Mouse (Mus musculus) forebrain, embryonic 13.5 days (tissue): ENCODE measurements around the gene Sash1. TPM values are rescaled to one million over a fixed set of nuclear protein-coding genes. Genes with fewer than 3 reads are reported as not detected.

Experiments
- ATAC-seq: fragments of 200-750 bp; cut with Nextera tagmentation; 2 replicates; pipeline ENCODE4 v1.8.0; 2017
- H3K27ac ChIP-seq: fragments of 300-500 bp; sonication (generic); 2 replicates; pipeline ENCODE4 v1.5.1; 2015; ENCODE audit warnings: inconsistent platforms, mild to moderate bottlenecking, moderate library complexity
- H3K27me3 ChIP-seq: fragments of 300-500 bp; sonication (generic); 2 replicates; pipeline ENCODE4 v1.6.1; 2015; ENCODE audit warnings: mild to moderate bottlenecking, inconsistent platforms
- H3K36me3 ChIP-seq: fragments of 300-500 bp; sonication (generic); 2 replicates; pipeline ENCODE4 v1.6.1; 2015; ENCODE audit warnings: mild to moderate bottlenecking, inconsistent platforms; ENCODE audit not compliant: poor library complexity, severe bottlenecking
- H3K4me1 ChIP-seq: fragments of 300-500 bp; sonication (generic); 2 replicates; pipeline ENCODE4 v1.6.1; 2015; ENCODE audit warnings: inconsistent platforms
- H3K4me2 ChIP-seq: fragments of 300-500 bp; sonication (generic); 2 replicates; pipeline ENCODE4 v1.6.1; 2015; ENCODE audit warnings: inconsistent platforms, mild to moderate bottlenecking, moderate library complexity
- H3K4me3 ChIP-seq: fragments of 300-500 bp; sonication (generic); 2 replicates; pipeline ENCODE4 v1.5.1; 2015; ENCODE audit warnings: mild to moderate bottlenecking, inconsistent platforms
- H3K9ac ChIP-seq: fragments of 300-500 bp; sonication (generic); 2 replicates; pipeline ENCODE4 v1.6.1; 2015; ENCODE audit warnings: mild to moderate bottlenecking, inconsistent platforms
- H3K9me3 ChIP-seq: fragments of 300-500 bp; sonication (generic); replicated peaks from 2 replicates; pipeline ENCODE4 v1.6.1; 2016; ENCODE audit warnings: inconsistent platforms
- WGBS: fragments of 180-500 bp; shearing (Covaris S2); methylation state at CpG from one replicate; pipeline ENCODE4 v1.1.7; 2015; 5-methylcytosine and 5-hydroxymethylcytosine counted together
- polyA plus RNA-seq: library from polyadenylated mRNA; unstranded; fragments of >200 nt; fragmentation: Nextera tagmentation; extraction: Ambion mirVana; gene quantifications from 2 replicates; pipeline ENCODE4 v1.2.1, GENCODE M21; 2015

Gene Sash1
- polyA plus RNA-seq, 1 experiment from 2014 or later = 2.5 TPM

DNA sequence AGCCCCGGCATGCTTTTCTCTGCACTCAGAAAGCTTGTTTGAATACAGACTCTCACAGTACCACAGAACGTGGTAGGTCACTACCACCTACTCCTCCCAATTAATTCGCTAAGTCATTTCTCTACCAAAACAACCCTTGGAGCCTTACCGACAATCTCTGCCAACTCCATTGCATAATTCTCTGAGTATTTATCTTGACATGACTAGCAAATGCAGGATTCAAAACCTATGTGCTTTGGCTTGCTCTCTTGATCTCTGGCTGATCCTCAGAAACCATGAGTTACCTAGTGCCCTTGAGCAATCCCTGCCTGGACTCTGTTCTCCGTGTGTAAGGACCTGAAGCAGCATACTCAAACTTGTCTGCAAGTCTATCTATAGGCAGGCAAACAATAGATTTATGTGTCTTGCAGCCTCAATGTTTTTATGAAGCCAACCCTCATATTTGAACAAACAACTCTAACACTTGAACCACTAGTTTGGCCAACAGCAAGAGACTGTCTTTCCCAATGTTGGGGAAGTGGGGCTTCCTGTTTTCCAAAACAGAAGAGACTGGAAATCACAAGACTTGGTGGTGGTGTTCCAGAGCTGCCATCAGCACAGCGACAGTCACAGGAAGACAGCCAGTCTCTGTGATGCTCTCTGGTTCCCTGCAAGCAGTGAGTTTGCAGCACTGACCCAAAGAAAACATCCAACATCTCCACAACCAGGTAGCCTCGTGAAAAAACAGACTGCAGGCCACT, 12.1 kb downstream of the Sash1 start:
- no peak for ATAC-seq
- WGBS = 82% methylated on average over 7 of the region's 7 CpGs
- H3K36me3 ChIP-seq = no peaks in the 10 kb centered on the region
- no peak overlapping the region for H3K27ac ChIP-seq
- H3K9me3 ChIP-seq = no peaks in the 10 kb centered on the region
- no peak overlapping the region for H3K4me3 ChIP-seq
- no peak overlapping the region for H3K4me2 ChIP-seq
- no peaks in the 10 kb centered on the region for H3K27me3 ChIP-seq
- H3K4me1 ChIP-seq = no peaks in the 10 kb centered on the region
- no peak overlapping the region for H3K9ac ChIP-seq

DNA sequence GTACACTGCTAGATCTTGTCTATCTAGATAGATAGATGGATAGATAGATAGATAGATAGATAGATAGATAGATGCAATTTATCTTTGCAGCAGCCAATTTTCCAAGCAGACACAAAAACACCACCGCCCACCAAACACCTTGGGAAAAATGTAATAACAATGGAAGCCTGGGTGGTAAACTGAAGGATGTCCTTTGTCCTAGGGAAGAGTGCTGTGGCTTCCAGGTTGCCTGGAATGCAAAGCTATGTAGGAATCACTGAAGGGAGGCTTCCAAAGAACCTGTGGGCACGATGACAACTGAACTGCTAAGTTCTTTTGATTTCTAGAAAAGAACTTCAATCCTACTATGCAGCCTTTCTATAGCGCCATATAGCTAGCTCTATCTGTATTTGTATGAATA, 13.1 kb downstream of the Sash1 start:
- no peak overlapping the region for H3K4me2 ChIP-seq
- no peaks in the 10 kb centered on the region for H3K36me3 ChIP-seq
- no peaks in the 10 kb centered on the region for H3K4me1 ChIP-seq
- H3K27me3 ChIP-seq = no peaks in the 10 kb centered on the region
- no peak overlapping the region for H3K9ac ChIP-seq
- no peak overlapping the region for H3K4me3 ChIP-seq
- ATAC-seq = no peak
- WGBS = 86% methylated on average over 3 of the region's 3 CpGs
- H3K27ac ChIP-seq = no peak overlapping the region
- H3K9me3 ChIP-seq = no peaks in the 10 kb centered on the region

DNA sequence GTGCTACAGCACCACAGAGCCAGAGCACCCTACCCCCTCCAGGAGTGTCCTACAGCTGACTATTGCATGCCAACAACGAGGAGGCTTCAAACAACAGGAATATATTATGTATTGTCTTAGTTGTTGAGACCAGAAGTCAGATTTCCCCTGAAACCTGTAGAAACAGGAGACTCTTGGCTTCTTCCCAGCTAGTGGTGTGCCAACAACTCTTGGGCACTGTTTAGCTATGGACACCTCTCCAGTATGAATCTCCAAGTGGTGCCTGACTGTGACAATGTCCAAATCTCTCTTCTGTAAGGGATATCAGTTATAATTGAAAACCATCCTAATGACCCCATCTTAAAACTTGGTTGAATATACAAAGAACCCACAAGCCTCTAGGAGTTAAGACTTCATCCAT, 13.9 kb downstream of the Sash1 start:
- no peak overlapping the region for H3K9ac ChIP-seq
- ATAC-seq = no peak
- H3K9me3 ChIP-seq = no peaks in the 10 kb centered on the region
- no peaks in the 10 kb centered on the region for H3K4me1 ChIP-seq
- no peaks in the 10 kb centered on the region for H3K27me3 ChIP-seq
- no peak overlapping the region for H3K27ac ChIP-seq
- WGBS = 81% methylated on average over 1 of the region's 1 CpGs
- H3K36me3 ChIP-seq = no peaks in the 10 kb centered on the region
- H3K4me2 ChIP-seq = no peak overlapping the region
- H3K4me3 ChIP-seq = no peak overlapping the region

DNA sequence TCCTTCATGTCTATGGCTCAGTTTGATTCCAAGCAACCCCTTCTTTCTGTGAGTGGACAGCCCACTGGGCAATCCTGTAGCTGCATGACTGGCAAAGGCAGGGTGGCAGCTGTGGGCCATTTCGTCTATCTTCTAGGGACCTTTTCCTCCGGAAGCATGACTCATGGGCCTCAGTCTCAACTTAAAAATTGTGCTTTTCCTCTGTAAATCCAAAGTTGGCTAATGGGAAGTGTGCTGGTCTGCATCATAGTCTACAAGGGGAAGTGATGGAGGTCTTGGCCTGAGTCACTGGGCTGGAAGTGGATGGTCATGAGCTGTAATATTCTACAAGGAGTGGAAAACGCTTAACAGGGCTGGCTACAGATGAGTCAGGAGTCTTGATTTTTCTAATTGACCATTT, 15.5 kb downstream of the Sash1 start:
- Histone ChIP-seq H3K27ac (no peak overlapping the region), H3K27me3 (no peaks in the 10 kb centered on the region), H3K4me1 (no peaks in the 10 kb centered on the region), H3K4me2 (no peak overlapping the region), H3K9me3 (no peaks in the 10 kb centered on the region), H3K4me3 (no peak overlapping the region), H3K9ac (no peak overlapping the region), H3K36me3 (no peaks in the 10 kb centered on the region)
- ATAC-seq = no peak
- WGBS = 94% methylated on average over 3 of the region's 3 CpGs

DNA sequence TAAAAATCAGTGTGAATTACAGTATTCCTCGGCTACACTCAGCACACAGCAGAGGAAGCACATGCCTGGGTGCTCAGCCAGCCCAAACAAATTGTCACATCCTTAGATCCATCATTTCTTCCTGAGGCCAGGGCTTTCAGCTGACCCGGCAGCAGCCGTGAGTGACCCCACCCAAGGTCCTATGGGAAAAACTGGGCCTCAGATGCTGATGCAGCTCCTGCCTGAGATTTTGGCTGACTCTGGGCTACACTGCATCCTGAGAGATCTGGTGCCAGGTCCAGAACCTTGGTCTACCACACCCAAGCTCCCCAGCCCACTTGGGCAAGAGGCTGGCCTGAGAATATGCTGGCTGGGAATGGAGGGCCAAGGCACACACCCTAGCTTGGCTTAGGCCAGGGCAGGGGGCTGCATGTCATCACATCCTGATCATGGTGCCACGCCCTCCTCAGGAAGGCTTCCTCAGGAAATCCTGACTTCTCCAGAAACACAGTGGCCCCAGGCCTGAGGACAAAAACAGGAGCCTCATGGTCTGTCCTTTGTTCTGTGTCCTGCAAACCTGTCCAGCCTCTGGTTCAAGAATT, 19.7 kb downstream of the Sash1 start:
- Histone ChIP-seq H3K4me1 (no peaks in the 10 kb centered on the region), H3K27ac (no peak overlapping the region), H3K4me3 (no peak overlapping the region), H3K36me3 (no peaks in the 10 kb centered on the region), H3K27me3 (no peaks in the 10 kb centered on the region), H3K4me2 (no peak overlapping the region), H3K9me3 (no peaks in the 10 kb centered on the region), H3K9ac (no peak overlapping the region)
- WGBS = 90% methylated on average over 4 of the region's 4 CpGs
- no peak for ATAC-seq

DNA sequence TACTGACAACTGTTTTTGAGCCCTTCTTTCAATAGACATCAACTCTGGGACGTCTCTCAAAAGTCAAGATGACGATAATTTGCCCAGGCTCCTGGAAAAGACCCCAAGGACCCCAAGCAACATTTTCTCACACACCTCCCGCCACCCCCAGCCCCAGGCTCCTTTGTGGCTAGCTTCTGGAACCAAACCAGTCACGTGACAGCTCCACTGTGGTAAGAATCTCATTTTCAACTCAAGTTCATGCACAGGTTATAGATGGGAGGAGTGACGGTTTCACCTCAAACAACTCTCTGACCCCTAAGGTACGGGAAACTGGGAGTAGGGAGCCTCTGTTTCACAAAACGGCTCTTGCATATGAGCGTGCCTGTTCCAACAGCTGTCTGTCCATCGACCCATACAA, 25.2 kb downstream of the Sash1 start:
- H3K27ac ChIP-seq = no peak overlapping the region
- no peaks in the 10 kb centered on the region for H3K4me1 ChIP-seq
- H3K9me3 ChIP-seq = no peaks in the 10 kb centered on the region
- H3K36me3 ChIP-seq = no peaks in the 10 kb centered on the region
- WGBS = 85% methylated on average over 9 of the region's 9 CpGs
- H3K4me2 ChIP-seq = no peak overlapping the region
- no peak for ATAC-seq
- no peak overlapping the region for H3K9ac ChIP-seq
- no peaks in the 10 kb centered on the region for H3K27me3 ChIP-seq
- H3K4me3 ChIP-seq = no peak overlapping the region

DNA sequence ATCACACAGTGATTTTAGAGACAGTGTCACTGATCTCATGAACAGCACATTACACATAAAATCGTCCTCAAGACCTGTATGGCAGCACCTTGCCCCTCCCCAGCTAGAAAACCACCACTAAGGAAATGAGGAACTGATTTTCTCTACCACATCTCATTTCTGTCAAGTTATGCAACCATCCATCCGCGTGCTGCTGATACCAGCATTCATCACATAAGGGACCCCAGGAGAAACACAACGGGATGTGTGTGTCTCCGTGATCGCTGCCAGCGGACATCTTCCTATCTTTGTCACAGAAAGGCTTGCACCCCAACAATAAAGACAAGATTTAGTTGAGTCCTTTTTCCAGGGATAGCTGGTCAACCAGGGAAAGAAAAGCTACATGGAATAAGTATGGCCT, 27.2 kb downstream of the Sash1 start:
- H3K9ac ChIP-seq = no peak overlapping the region
- 95% methylated on average over 7 of the region's 7 CpGs for WGBS

DNA sequence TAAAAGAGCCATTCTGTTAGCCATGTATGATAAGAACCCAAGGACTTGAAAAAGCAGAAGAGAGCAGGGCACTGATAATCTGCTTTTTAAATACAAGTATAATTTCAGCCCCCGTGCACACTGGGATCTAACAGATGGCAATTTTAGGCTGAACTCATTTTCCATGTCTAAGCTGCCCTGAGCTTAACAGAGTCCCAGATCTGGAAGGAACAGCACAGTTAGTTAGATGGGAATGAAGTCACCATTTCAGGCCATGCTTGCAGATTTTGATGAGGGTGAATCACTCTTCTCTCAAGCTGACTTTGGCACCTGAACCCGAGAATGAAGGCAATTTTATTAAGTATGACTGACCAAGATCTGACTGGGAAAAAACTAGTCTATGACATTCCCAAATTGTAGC, 28.9 kb downstream of the Sash1 start:
- Histone ChIP-seq H3K9me3 (no peaks in the 10 kb centered on the region), H3K4me3 (no peak overlapping the region), H3K36me3 (no peaks in the 10 kb centered on the region), H3K4me2 (no peak overlapping the region), H3K4me1 (no peaks in the 10 kb centered on the region), H3K27ac (no peak overlapping the region), H3K9ac (no peak overlapping the region), H3K27me3 (no peaks in the 10 kb centered on the region)
- WGBS = 86% methylated on average over 2 of the region's 2 CpGs
- ATAC-seq = no peak

More for the DNA sequence above, 27.2 kb downstream of the Sash1 start:
- H3K36me3 ChIP-seq = no peaks in the 10 kb centered on the region
- no peaks in the 10 kb centered on the region for H3K9me3 ChIP-seq
- H3K27me3 ChIP-seq = no peaks in the 10 kb centered on the region
- no peak overlapping the region for H3K27ac ChIP-seq
- no peak overlapping the region for H3K4me2 ChIP-seq
- no peak overlapping the region for H3K4me3 ChIP-seq
- no peak for ATAC-seq
- no peaks in the 10 kb centered on the region for H3K4me1 ChIP-seq

DNA sequence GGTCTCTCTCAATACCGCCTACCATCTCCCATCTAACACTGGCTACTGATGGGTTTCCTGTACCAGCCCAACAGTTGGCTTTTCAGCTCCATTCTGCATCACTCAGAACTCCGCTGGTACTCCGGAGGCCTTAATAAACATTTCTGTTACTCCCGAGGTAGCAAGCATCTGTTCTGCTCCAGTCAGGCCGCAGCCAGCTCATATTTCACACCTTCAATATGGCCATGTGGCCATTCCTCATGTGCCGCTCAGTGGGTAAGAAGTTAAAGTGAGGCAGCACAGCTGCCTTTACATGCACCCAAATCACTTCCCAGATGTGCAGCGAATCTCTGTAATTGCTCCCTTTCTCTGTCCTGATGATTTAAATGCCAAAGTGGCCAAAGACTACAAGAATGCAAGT, 32.5 kb downstream of the Sash1 start:
- H3K9me3 ChIP-seq = no peaks in the 10 kb centered on the region
- H3K4me3 ChIP-seq = no peak overlapping the region
- H3K36me3 ChIP-seq = no peaks in the 10 kb centered on the region
- H3K9ac ChIP-seq = no peak overlapping the region
- no peaks in the 10 kb centered on the region for H3K4me1 ChIP-seq
- 75% methylated on average over 7 of the region's 7 CpGs for WGBS
- no peak overlapping the region for H3K4me2 ChIP-seq
- no peak overlapping the region for H3K27ac ChIP-seq
- ATAC-seq = no peak
- no peaks in the 10 kb centered on the region for H3K27me3 ChIP-seq

DNA sequence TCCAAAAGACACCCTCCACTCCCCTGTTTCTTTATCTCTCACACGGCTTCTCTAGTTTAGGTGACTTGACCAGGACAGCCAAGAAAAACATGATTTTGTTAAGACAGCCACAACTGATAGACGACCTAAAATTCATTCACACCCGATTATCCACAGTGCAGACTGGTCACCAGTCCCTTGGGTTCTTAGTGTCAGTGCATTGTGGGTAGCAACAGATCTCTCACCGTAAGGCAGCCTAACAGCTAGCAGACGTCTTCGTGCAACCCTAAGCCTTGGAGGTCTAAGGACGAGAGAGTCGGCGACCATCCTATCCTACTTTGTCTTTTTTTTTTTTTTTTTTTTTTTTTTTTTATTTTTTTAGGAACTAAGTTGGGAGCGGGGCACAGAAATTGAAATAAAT, 34.2 kb downstream of the Sash1 start:
- 96% methylated on average over 10 of the region's 10 CpGs for WGBS

DNA sequence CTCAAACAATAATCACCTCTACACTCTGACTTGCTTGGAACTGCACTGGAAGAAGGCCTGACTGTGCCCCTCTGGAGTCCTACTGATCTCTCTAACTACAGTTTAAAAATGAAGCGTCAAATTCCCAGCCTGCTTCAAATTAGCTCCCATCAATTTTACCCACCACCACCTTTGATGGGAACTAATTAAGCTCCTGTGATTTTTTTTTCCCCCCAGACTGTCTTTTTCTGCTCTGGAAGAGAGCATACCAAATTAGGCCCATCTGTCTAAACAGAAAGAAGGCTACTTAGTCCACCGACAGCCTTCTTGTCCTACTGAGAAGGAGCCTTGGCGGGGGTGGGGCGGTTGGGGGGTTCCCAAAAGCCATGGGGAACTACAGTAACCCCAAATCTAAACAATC, 37.9 kb downstream of the Sash1 start:
- no peak overlapping the region for H3K4me2 ChIP-seq
- H3K4me1 ChIP-seq = peaks cover 7% of the 10 kb centered on the region; the same call in 1 of the 2 replicates
- no peak for ATAC-seq
- no peak overlapping the region for H3K27ac ChIP-seq
- H3K36me3 ChIP-seq = no peaks in the 10 kb centered on the region
- 55% methylated on average over 4 of the region's 4 CpGs for WGBS
- no peaks in the 10 kb centered on the region for H3K27me3 ChIP-seq
- H3K9ac ChIP-seq = no peak overlapping the region
- no peak overlapping the region for H3K4me3 ChIP-seq
- H3K9me3 ChIP-seq = no peaks in the 10 kb centered on the region

More for the DNA sequence above, 34.2 kb downstream of the Sash1 start:
- Histone ChIP-seq H3K27me3 (no peaks in the 10 kb centered on the region), H3K9ac (no peak overlapping the region), H3K27ac (no peak overlapping the region), H3K36me3 (no peaks in the 10 kb centered on the region), H3K9me3 (no peaks in the 10 kb centered on the region), H3K4me3 (no peak overlapping the region), H3K4me2 (no peak overlapping the region), H3K4me1 (peaks cover 7% of the 10 kb centered on the region; the same call in 1 of the 2 replicates)
- ATAC-seq = no peak

DNA sequence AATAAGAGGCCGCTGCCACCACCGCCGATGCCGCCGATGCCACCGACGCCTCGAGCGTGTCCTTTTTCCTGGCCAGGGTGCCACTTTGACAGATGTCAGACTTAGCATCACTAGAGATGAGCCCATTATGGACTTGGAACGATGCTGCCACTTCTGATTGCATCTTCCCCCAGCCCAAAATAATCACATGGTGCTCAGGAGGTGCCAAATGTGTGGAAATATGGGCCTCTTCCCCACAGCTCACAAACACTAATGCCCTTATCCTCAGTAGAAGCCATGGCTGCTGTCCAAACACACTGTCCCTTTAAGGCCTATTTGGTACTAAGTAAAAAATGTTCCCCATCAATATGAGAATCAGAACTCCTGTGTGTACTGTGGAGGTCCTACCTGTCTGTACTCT, 39.6 kb downstream of the Sash1 start:
- WGBS = 94% methylated on average over 10 of the region's 10 CpGs
- no peak for ATAC-seq

More for the DNA sequence above, 39.6 kb downstream of the Sash1 start:
- H3K4me2 ChIP-seq = no peak overlapping the region
- no peak overlapping the region for H3K9ac ChIP-seq
- no peak overlapping the region for H3K27ac ChIP-seq
- no peak overlapping the region for H3K4me3 ChIP-seq
- no peaks in the 10 kb centered on the region for H3K27me3 ChIP-seq
- no peaks in the 10 kb centered on the region for H3K9me3 ChIP-seq
- no peaks in the 10 kb centered on the region for H3K36me3 ChIP-seq
- H3K4me1 ChIP-seq = peaks cover 7% of the 10 kb centered on the region; the same call in 1 of the 2 replicates
